Mouse (Mus musculus) testis, adult 2 months (tissue): ENCODE data around the gene Pamr1. TPM values are rescaled to one million over a fixed set of nuclear protein-coding genes. Genes with fewer than 3 reads are reported as not detected.

ENCODE experiments used
- H3K27ac ChIP-seq: fragments of 200-500 bp; 2 replicates; pipeline ENCODE4 v1.5.1; 2012; ENCODE audit warnings: low read depth, low read length; ENCODE audit not compliant: control insufficient read depth, insufficient read depth
- H3K27me3 ChIP-seq: fragments of 200-500 bp; 2 replicates; pipeline ENCODE4 v1.6.1; 2012; ENCODE audit warnings: mild to moderate bottlenecking, low read length, moderate library complexity; ENCODE audit not compliant: control insufficient read depth, insufficient read depth
- H3K36me3 ChIP-seq: fragments of 200-500 bp; 2 replicates; pipeline ENCODE4 v1.6.1; 2012; ENCODE audit warnings: mild to moderate bottlenecking, low read length; ENCODE audit not compliant: control insufficient read depth, insufficient read depth
- H3K4me1 ChIP-seq: fragments of 200-500 bp; 2 replicates; pipeline ENCODE4 v1.6.1; 2012; ENCODE audit warnings: low read length; ENCODE audit not compliant: control insufficient read depth, insufficient read depth
- H3K4me3 ChIP-seq: fragments of 200-500 bp; 2 replicates; pipeline ENCODE4 v1.5.1; 2012; ENCODE audit warnings: low read depth, mild to moderate bottlenecking, low read length, moderate library complexity, mixed read lengths; ENCODE audit not compliant: control insufficient read depth
- CTCF ChIP-seq: fragments of 200-500 bp; IDR thresholded peaks from 2 replicates; pipeline ENCODE4 v1.5.1; 2012; ENCODE audit warnings: low read depth, mild to moderate bottlenecking, inconsistent platforms, low read length, moderate library complexity; ENCODE audit not compliant: control insufficient read depth, insufficient read depth, insufficient replicate concordance
- POLR2A ChIP-seq: fragments of 200-500 bp; IDR thresholded peaks from 2 replicates; pipeline ENCODE4 v1.6.1; 2012; ENCODE audit warnings: low read depth, mild to moderate bottlenecking, inconsistent platforms, low read length, moderate library complexity; ENCODE audit not compliant: control insufficient read depth
- polyA plus RNA-seq: library from polyadenylated mRNA; depleted of rRNA; stranded (reverse); fragments of >200 nt; gene quantifications from 2 replicates; pipeline ENCODE4 v1.2.3, GENCODE M21; 2012

The Pamr1 gene
- polyA plus RNA-seq, 1 experiment = 2.8 TPM

- no peaks in the 10 kb centered on the region for H3K36me3 ChIP-seq
Measured at GRCm38 (mm10) chr2:102634010-102634409, 84.2 kb downstream of the Pamr1 start.

GRCm38 (mm10) chr2:102635523-102636060 is 85.8 kb downstream of the Pamr1 start:
- H3K36me3 ChIP-seq = no peaks in the 10 kb centered on the region
- no peak for TF ChIP-seq POLR2A
- no peak for TF ChIP-seq CTCF
- no peak overlapping the region for H3K27ac ChIP-seq

More at GRCm38 (mm10) chr2:102634010-102634409, 84.2 kb downstream of the Pamr1 start:
- no peak overlapping the region for H3K4me3 ChIP-seq
- no peak for TF ChIP-seq CTCF
- H3K27me3 ChIP-seq = no peaks in the 10 kb centered on the region
- no peaks in the 10 kb centered on the region for H3K4me1 ChIP-seq
- H3K27ac ChIP-seq = no peak overlapping the region

GRCm38 (mm10) chr2:102636116-102636600 is 86.3 kb downstream of the Pamr1 start:
- no peak for TF ChIP-seq CTCF
- no peak for TF ChIP-seq POLR2A
- no peaks in the 10 kb centered on the region for H3K27me3 ChIP-seq
- no peaks in the 10 kb centered on the region for H3K36me3 ChIP-seq
- no peaks in the 10 kb centered on the region for H3K4me1 ChIP-seq
- H3K4me3 ChIP-seq = no peak overlapping the region
- no peak overlapping the region for H3K27ac ChIP-seq

More at GRCm38 (mm10) chr2:102635523-102636060, 85.8 kb downstream of the Pamr1 start:
- no peaks in the 10 kb centered on the region for H3K27me3 ChIP-seq
- H3K4me3 ChIP-seq = no peak overlapping the region
- no peaks in the 10 kb centered on the region for H3K4me1 ChIP-seq

- Histone ChIP-seq H3K36me3 (no peaks in the 10 kb centered on the region), H3K4me3 (no peak overlapping the region)
- no peak for TF ChIP-seq POLR2A
- no peak for TF ChIP-seq CTCF
Measured at GRCm38 (mm10) chr2:102638140-102638539, 88.3 kb downstream of the Pamr1 start.

GRCm38 (mm10) chr2:102638690-102639089 is 88.9 kb downstream of the Pamr1 start:
- no peak overlapping the region for H3K4me3 ChIP-seq
- no peaks in the 10 kb centered on the region for H3K4me1 ChIP-seq
- no peaks in the 10 kb centered on the region for H3K36me3 ChIP-seq
- TF ChIP-seq CTCF (no peak), POLR2A (no peak)
- H3K27ac ChIP-seq = no peak overlapping the region
- no peaks in the 10 kb centered on the region for H3K27me3 ChIP-seq

More at GRCm38 (mm10) chr2:102638140-102638539, 88.3 kb downstream of the Pamr1 start:
- H3K4me1 ChIP-seq = no peaks in the 10 kb centered on the region
- no peaks in the 10 kb centered on the region for H3K27me3 ChIP-seq
- no peak overlapping the region for H3K27ac ChIP-seq

GRCm38 (mm10) chr2:102648845-102649500 is 99.2 kb downstream of the Pamr1 start:
- H3K4me3 ChIP-seq = no peak overlapping the region
- no peaks in the 10 kb centered on the region for H3K27me3 ChIP-seq
- no peak for TF ChIP-seq POLR2A
- no peak overlapping the region for H3K27ac ChIP-seq
- H3K36me3 ChIP-seq = no peaks in the 10 kb centered on the region
- no peaks in the 10 kb centered on the region for H3K4me1 ChIP-seq

- Histone ChIP-seq H3K27me3 (no peaks in the 10 kb centered on the region), H3K36me3 (no peaks in the 10 kb centered on the region), H3K27ac (no peak overlapping the region), H3K4me3 (no peak overlapping the region), H3K4me1 (no peaks in the 10 kb centered on the region)
- TF ChIP-seq POLR2A = no peak
- no peak for TF ChIP-seq CTCF
Measured at GRCm38 (mm10) chr2:102650322-102650721, 100.5 kb downstream of the Pamr1 start.
